Mouse (Mus musculus): ENCODE measurements around the gene Nyap2. TPM values are rescaled to one million over a fixed set of nuclear protein-coding genes. Genes with fewer than 3 reads are reported as not detected.
"Not testable (repeated sequence)": the region's sequence is repeated elsewhere in the genome, so short reads cannot be mapped to it uniquely, and the experiment has no call there.

The Nyap2 gene
- polyA plus RNA-seq, 1 experiment, result 0.01 TPM

DNA sequence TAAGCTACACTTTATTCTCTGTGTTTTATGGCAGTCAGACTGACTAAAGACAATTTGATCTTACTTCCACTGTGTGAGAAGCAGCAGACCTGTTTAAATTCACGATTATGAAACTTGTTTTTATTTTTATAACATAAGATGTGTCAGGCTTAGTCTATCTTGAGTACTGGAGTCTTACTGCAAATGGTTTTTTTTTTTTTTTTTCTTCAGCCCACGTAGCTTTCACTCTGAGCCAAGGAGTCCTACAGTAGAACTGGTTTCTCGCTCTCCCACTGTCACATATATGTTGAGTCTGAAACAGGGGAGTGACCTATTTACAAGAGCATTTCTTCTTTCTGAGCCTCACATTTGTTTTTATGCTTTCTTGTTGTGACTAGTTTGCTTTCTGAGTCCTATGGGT lies 103.9 kb downstream of the Nyap2 start:
- DNase-seq (ENCODE audit: low read depth), result no peak

DNA sequence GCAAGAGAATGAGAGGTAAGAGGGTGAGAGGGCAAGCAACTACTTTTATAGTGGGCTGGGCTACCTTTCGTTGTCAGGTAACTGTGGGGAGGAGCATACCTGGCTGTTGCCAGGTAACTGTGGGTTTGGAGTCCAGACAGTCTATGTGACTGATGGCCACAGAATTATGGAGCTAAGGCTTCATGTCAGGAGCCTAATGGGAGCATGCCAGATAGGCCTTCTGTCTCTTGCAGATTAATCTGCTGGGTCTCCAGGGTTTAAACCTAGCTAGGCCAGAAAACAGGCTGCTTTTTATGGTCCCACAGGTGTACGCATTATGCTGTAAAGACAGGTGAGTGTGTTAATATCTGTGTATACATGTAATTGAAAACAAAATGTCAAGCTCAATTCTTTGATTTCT lies 132.8 kb downstream of the Nyap2 start:
- DNase-seq (ENCODE audit: low read depth), result no peak

DNA sequence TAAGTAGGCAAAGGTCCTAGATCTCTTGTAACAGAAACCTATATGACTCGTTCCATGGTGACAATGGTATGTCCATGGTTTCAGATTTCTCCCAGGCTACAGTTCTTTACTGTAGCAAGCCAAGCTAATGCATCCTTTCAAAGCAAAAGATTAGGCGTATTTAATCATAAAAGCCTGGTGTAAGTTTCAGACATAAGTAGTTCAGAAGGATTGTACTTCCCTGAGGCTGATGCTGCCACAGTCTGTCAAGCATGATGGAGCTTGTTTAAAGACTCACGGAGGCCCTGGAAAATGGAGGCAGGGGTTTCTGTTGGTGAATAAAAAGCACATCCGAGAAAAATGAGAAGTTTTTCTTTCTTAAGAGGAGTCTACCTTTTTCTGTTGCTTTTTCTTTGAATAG lies 134.7 kb downstream of the Nyap2 start:
- no peak for DNase-seq (ENCODE audit: low read depth)

DNA sequence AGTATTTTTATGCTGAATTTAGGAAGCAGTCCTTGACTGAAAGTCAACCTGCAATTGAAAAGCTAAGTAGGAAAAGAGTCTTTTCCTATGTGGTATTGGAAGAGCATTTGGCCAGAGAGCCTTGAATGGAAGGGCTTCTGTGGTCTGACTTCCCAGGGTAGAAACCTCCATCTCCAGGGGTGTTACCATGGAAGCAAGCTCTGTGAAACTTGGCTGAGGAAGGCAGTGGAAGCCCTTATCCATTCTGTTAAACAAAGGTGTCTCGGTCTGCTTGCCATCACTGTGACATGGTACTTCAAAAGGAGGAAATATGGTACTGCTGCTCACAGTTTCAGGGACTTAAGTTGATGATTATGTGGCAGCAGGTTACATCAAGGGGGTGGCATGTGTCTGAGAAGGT lies 143.0 kb downstream of the Nyap2 start:
- no peak for DNase-seq (ENCODE audit: low read depth)

DNA sequence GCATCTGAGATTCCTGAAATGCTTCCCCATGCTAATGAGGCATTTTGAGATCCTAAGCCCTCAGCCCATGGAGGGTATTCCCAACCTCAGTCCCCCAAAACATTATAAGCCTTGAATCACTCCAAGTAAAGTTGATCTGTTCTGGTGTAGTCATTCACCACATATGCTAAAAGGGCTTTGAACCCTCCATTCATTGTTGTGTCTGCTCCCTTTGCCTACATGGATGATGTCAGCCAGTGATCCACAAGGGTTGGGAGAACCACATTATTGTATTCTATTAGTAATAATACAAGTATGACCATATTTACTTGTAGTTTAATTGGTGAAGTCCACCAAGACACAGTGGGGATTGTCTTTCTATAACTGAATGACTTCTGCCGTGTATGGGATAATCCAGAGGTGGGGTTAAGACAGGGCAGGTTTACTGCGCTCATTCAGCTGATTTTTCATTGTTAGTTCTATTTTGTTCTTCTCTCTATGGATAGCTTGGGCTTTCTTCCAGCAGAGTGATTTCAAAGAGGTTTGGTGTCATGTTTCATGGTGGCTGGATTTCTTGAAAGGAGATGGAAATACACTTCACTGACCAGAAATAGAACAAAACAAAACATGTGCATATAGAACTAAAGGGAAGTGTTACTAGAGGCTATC lies 155.1 kb downstream of the Nyap2 start:
- DNase-seq (ENCODE audit: low read depth), result no peak

DNA sequence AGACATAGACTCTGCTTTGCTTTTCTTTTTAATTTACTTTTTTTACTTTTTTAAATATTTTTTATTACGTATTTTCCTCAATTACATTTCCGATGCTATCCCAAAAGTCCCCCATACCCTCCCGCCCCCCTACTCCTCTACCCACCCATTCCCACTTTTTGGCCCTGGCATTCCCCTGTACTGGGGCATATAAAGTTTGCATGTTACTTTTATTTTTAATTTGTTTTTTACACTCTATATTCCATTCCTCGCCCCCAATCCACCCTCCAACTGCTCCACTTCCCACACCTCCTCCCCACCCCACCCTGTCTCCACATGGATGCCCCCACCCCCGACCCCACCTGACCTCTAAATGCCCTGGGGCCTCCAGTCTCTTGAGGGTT lies 155.6 kb downstream of the Nyap2 start:
- not testable (repeated sequence) for DNase-seq (ENCODE audit: low read depth)

DNA sequence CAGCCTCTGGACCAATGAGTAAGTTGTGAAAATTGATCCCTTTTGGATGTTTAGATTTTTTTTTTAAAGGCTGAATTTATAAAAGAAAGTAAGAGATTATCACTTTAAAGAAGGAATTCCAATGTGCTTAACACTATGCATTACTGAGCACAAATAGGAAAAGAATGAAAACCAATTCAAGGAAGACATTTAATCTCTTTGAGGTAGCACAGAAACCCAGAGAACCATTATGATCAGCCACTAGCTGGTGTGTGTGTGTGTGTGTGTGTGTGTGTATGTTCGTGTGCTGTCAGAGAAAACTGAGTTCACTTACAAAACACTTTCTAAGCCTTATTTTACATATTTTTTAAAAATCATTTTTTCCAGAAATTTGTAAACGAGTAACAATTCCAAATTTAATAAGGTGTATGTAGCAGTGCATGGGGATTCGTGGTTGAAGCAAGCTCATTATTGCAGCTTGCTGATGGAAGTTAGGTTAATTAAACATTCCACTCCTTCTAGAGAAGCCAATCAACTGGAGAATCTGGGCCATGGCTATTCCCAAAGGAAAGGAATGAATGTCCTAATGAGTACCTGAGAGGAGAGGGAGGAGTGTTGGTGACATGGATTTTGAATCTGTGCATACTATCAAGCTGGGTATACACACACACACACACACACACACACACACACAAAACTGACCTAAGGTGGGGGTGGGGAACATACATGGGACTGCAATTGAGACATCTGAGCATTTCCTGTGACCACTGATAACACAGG lies 171.9 kb downstream of the Nyap2 start:
- DNase-seq (ENCODE audit: low read depth), result no peak

DNA sequence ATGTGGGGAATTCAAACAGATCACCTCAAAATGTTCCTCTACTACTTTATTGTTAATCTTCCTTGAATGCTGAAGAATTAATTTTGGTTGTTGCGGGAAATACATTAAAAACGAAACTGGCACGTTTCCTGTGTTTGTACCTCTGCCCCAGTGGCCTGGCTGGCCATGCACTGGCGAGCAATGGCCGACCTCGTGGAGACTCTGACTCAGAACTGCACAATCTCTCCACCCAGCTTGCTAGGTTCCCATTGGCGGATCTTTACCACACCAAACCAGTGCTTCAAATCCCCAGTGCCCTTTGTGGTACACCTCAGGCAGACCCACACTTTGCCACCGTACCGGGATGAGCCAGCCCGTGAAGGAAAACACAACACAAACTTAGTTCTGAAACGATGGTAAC lies 173.3 kb downstream of the Nyap2 start:
- DNase-seq (ENCODE audit: low read depth), result no peak

DNA sequence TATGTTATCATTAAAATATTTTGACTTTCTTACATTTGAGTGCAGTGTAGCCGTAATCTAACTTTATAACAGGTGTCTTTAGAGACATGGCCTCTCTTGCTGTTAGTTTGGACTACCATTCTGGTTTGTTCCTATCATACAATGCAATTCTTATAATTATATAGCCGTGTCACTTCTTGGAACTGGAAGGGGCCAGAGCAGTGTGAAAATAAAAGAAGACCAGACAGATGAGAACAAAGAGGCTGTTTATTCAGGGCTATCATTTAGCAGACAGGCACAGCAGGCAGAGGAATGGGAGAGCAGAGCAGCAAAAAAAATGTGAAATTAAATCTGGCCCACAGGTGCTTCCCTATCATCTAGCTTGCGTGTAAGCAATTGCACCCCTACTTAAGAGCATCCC lies 189.7 kb downstream of the Nyap2 start:
- no peak for DNase-seq (ENCODE audit: low read depth)

DNA sequence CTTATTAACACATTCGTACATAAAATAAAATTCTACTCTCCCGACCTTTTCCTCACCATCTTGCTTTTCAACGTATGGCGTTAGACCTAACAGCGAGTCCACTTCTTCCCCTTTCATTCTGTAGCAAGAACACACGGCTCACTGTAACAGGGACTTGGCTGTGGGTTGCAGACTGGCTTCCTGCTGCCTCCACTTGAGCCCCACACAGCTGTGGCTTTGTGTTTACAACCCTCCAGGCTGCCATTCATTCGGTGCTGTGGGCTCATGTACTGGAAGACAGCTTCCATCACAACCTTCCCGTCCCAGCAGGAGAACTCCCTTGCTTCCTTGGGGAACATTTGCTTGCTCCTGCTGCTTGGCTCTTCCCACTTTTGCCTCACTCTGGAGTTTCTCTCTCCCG lies 204.2 kb downstream of the Nyap2 start:
- no peak for DNase-seq (ENCODE audit: low read depth)

DNA sequence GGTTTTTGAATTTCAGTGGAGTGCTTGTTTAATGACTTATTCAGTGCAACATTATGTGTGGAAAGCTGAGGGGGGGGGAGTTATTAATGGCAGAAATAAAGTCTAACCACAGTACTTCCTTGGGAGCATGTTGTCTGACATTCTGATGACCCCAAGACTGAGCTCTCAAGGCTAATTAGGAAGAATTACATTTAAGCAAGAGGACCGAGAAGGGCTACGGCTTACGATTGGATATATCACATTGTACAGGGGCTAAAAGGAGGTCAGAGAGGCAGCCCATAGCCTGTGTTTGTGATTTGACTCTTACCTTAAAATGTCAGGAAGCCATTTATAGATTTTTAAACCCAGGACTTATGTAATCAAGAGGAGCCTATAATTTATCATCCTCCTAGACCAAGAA lies 208.9 kb downstream of the Nyap2 start:
- no peak for DNase-seq (ENCODE audit: low read depth)

DNA sequence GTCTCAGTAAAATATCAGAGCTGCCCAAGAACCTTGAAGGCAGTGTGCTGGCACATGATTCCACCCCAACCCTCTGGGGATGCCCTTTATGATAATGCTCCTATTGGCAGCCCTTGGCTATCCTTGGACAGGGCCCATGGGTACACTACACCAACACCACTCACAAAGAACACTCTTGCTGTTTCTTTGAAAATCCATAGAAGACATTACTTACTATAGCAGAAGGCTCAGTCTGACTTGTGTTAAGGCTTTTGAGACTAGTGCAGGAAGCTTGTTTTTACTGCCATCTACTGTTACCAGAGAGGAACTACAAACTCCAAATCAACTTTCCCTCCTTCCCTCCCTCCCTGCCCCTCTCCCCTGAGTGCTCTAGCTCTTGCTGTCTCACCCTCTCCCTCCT lies 210.3 kb downstream of the Nyap2 start:
- no peak for DNase-seq (ENCODE audit: low read depth)

DNA sequence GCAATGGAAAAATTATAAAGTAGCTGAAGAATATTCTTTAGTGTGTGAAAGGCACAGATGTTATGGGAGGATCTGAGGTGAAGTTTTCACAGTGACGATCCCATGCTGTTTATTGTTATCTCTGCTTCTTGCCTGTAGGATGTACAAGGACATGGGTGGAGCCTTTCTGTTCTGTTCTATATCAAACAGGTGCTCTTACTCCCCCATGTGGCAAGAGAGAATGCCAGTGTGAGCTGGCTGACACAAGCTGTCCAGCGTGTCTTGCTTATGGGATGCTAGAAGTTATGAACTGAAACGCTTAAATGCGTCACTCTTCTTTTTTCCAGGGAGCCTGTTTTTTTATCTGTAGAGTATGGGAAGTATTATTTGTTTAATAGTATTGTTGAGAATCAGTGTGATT lies 224.0 kb downstream of the Nyap2 start:
- DNase-seq (ENCODE audit: low read depth), result no peak

DNA sequence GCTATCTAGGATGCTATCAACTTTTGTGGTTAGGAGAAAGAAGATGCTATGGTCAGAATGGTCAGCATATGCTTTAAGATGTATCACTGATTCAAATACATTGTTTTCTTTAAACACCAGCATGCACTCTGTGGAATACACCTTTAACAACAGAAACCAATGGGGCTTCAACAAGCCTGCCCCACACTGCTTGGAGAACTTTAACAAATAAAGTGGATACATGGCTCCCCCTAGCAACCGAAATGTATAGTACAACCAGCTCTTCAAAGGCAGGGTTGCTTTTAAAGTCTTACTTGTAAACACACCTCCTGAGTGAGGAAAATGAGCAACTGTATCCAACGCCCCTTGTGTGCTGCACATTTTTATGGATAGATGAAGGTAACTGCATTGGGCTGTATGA lies 224.9 kb downstream of the Nyap2 start:
- no peak for DNase-seq (ENCODE audit: low read depth)

DNA sequence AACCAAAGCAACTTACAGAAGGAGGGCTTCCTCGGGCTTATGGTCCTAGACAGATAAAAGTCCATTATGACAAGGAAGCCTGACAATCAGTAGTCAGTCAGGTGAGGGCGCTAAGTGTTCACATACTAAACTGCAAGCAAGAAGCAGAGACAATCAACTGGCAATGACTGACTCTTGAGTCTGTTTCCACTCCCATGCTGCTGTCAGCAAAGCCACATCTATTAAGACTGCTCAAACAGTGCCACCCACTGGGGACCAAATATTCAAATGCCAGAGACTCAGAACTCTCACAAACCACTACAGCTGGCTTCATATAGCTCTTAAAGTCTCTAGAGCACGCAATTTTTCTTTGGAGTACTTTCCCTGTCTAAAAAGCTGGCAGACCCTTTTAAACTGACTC lies 226.6 kb downstream of the Nyap2 start:
- no peak for DNase-seq (ENCODE audit: low read depth)

DNA sequence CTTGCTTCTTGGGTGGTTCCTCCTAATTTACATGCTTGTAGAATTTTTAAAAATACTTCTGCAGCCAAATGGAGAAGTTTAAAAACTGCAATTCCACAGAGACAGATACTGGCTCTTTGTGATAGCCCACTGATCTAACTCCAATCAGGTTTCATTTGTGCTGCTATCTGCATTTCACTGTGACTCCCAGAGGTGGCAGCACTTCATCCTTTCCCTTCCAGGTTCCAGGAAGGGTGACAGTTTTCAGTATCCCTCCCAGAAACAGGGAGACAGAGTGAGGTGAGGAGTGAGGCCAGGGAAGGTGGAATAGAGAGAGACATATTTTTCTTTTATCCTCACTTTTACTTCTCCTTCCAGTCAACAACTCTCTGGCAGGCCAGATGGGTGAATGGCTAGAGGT lies 230.7 kb downstream of the Nyap2 start:
- no peak for DNase-seq (ENCODE audit: low read depth)

DNA sequence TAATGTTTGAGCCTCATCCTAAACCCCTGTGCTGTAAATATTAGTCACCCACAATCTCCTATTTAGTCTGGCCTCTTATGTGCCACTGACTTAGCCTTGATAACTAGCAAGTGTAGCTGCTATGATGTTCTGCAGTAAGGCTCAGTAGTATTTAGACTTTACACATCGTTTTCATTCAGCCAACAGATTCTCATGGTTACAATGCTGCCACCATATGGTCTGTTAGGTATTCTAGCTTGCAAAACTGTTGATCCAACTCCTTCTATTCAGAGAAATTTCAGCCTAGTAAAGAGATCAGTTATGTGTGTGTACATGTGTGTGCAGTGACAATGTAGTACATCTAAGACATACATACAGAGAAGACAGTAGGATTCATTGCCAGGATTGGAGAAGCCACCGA lies 231.2 kb downstream of the Nyap2 start:
- DNase-seq (ENCODE audit: low read depth), result no peak

DNA sequence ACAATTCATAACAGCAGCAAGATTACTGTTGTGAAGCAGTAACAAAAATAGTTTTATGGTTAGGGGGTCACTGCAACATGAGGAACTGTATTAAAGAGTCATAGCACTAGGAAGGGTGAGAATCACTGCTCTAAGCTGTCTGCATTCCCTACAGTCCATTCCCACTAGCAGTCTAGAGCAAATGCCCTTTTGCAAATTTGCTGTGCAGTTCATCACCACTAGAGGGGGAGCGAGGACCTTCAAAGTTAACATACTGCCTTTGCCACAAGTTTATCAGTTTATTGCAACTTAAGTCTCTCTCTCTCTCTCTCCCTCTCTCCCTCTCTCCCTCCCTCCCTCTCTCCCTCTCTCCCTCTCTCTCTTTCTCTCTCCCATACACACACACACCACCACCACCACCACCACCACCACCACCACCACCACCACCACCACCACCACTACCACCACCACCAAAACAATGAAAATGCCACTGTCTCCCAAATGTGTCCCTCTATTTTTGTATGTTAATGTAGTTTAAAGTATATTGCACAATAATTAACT lies 233.4 kb downstream of the Nyap2 start:
- peak; percentile 9 for DNase-seq (ENCODE audit: low read depth)

DNA sequence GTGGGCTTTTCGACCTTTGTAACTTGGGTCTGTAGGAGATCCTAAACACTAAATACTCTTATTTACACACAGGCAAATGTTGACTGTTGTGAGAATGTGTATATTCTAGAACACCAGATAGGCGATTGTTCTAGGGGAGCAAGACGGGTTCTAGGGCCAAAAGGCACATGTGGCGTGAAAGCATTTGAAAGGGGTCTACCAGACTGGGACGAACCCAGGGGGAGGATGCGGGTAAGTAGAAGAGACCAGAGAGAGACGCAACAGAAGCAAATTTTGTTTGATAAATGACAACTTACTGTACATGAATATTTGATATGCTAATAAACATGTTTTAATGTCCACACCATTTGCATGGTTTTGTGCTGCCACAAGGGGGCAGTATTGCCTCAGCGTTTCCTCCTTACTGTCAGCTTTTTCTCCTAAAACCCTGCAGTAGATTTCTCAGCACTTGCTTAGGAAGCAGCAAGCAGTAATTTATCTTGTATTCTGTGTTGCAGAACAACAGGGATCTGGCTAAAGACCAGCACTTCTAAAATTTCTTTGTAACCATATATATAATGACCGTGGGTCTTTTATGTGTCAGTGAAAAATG lies 239.7 kb downstream of the Nyap2 start:
- DNase-seq (ENCODE audit: low read depth), result peak; percentile 9

DNA sequence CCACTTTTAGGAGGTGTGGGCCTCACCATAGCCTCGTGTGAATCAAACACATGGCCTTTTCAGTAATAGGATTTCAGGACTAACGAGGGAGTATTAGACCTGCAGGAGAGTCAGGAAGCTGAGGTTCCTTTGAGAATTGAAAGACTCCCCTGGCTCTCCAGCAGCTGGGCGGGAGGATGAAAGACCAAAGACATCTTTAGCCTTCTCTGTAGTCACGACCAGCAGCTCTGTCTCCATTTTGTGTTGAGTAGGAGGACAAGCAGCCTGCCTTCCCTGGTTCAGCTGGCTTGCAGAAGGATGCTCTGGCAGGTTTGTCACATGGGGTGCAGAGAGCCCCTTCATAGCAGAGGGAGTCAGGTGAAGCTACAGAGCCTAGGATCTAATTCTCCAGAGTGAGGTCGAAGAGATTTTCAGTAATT lies 240.3 kb downstream of the Nyap2 start:
- no peak for DNase-seq (ENCODE audit: low read depth)

DNA sequence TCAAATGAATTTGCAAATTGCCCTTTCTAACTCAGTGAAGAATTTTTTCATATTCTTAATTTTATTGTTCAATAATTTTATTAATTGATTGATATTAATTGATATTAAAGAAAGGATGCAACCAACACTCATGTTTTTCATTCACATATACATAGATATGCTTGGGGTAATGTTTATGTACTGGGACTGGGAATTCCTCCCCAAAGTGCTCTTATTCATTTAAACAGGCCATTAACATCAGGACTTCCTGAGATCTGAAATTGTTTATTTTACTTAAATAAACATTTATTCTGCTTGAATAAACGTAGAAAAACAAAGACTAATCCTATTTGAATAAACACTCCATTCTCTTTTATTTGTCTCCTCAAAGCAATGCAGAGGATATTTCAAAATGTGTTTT lies 311.0 kb downstream of the Nyap2 start:
- DNase-seq (ENCODE audit: low read depth), result no peak

Data from gonadal fat pad, adult 2 months (tissue).